Mouse (Mus musculus) cerebellum, postnatal 25 days (tissue): ENCODE data around the gene Gm45213.

Experiments
- DNase-seq, 2 experiments: peaks; one replicate each; pipeline ENCODE4 v3.0.0; 2021; ENCODE audit warnings: mixed read lengths in 2 of 2

Gene Gm45213

DNA sequence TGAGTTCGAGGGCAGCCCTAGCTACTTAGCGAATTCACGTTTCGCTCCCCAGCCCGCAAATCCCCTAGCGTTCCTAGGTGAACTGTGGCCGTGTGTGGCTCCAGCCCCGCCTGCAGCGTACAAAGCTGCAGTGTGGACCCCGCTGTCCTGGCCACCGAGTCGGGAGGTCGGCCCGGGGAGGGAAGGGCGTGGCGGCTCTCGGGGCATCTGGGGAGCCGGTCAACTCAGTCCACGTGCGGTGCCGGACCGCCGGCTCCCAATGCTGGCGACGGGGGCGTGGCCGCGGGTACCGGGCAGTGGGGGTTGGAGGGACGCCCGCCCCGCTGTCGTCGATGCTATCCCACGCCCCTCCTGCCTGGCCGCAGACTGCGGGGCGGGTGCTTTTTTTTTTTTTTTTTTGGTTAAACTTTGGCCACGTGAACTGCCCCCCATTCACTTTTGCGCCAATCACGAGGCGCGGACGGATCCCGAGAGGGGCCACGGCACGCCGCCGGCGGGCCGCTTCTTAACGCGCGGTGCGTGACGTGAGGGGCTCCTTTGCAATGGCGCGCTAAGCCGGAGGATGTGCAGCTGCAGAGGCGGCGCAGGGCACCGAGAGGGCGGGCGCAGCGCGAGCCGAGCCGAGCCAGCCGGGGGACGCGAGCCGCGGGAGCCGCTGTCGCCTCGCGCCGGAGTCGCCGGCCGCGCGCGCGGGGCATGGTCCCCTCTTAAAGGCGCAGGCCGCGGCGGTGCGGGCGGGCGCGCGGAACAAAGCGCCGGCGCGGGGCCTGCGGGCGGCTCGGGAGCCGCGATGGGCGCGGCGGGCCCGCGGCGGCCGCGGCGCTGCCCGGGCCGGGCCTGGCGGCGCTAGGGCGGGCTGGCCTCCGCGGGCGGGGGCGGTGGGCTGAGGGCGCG is 65.8 kb downstream of the Gm45213 start, which contains the start of gene Chsy1:
Gene Chsy1, plus strand, starts transcription at position 555 of the 894 bp plus-strand sequence.
- DNase-seq, result peak; percentile 93 to 94

DNA sequence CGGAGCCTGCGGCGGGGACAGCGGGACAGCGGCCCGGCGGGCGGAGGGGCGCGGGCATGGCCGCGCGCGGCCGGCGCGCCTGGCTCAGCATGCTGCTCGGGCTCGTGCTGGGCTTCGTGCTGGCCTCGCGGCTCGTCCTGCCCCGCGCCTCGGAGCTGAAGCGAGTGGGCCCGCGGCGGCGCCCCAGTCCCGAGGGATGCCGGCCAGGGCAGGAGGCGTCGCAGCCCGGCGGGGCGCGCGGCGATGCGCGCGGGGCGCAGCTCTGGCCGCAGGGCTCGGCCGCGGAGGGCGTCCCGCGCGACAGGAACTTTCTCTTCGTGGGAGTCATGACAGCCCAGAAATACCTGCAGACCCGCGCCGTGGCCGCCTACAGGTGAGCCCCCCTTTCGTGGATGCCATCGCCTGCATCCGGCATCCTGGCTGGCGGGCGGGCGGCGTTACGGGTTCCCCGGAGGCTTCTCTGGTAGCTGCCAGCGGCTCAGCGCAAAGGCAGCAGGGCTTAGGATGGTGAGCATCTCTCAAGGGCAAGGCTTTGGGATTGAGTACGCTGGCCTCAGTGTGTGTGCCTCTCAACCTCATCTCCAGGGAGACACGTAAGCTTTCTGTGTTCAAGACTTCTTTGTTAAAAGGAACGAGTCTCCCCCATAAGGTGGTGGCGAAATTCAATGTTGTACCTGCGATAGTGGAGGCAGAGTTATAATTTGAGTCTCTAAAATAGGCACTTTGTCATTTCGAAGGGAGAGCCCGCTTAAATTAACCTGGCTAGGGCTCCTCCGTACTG is 66.6 kb downstream of the Gm45213 start:
- DNase-seq, result peak; percentile 66 to 70

DNA sequence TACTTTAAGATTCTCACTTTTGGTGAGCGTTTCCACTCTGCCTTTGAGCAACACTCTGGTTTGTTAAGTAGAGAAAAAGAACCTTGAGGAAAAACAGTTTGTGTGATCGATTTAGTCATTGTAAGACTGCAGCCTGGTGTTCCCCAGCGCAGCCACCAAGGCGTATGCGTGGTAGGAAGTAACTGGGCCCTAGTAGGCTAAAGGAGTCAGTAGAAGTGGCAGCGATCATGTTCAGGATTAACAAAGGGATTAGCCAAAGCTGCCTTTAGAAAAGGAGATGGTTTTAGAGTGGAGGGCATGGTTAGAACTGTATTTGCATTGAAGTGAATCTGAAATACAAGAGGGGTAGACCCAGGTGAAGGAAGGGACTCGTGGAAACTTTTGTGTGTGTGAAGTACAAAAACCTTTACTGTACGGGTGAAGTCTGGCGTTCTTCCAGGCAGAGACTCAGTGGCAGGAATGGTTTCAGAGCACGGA is 67.3 kb downstream of the Gm45213 start:
- peak in 1 of 2 experiments; percentile 25 for DNase-seq

DNA sequence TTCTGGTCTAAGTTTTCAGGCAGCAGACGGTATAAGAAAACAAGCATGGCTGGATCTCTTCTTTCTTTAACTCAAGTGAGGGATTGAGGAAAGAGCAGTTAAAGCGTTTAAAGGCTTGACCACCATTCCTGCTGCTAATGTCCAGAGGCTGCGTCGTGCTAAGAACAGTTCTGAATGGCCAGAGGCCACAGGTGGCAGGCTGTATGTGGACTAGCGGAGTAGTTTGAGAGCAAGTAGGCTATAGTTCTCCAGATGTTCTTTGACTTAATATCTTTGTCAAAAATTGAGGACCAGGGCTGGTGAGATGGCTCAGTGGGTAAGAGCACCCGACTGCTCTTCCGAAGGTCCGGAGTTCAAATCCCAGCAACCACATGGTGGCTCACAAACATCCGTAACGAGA is 67.8 kb downstream of the Gm45213 start:
- no peak for DNase-seq
